7 mouse cellular contexts compared by ENCODE assay signal in genomic region chr6:43665677-43666546, GRCm38 (mm10). TPM values are rescaled to one million over a fixed set of nuclear protein-coding genes. Genes with fewer than 3 reads are reported as not detected.
DNase-seq lines count a peak whose midpoint lies in the region; ATAC-seq lines count a peak whose summit lies in the region.

Gene Tpk1 (minus strand): TSS chr6:43666278.

- intact Hi-C loops in gastrocnemius, postnatal 36 days (cut with DNase I): no loop called here
- intact Hi-C loops in left cerebral cortex, postnatal 25 days (cut with DNase I): loop anchor here (1.0 to 5.0 kb wide), 3 partner anchors 24 to 269 kb away; no protein-coding TSS in a partner anchor

- peak; percentile 98 for ATAC-seq in intestine, embryonic 15.5 days

- DNase-seq in adrenal gland, adult 2 months: peak; percentile 96
- peak; percentile 92 for DNase-seq in embryo, embryonic 11.5 days (ENCODE audit: low read depth, low spot score)
- DNase-seq in gastrocnemius, postnatal 36 days: peak; percentile 84 to 87
- DNase-seq in left cerebral cortex, postnatal 25 days (ENCODE audit: low spot score in 2 of 2): peak; percentile 93 to 95
- DNase-seq in midbrain, embryonic 10.5 days (ENCODE audit: low spot score): peak; percentile 93
- peak; percentile 94 for DNase-seq in right cerebral cortex, postnatal 4 days

- peak within 1 kb of the TSS; percentile 61 for H3K4me3 ChIP-seq in intestine, embryonic 15.5 days (replicated peaks)
- H3K4me3 ChIP-seq in midbrain, embryonic 10.5 days: peak within 1 kb of the TSS; percentile 68

- H3K4me1 ChIP-seq in intestine, embryonic 15.5 days (replicated peaks): no peaks in the 10 kb centered on the region
- peaks cover 12% of the 10 kb centered on the region; the same call in 1 of the 2 replicates for H3K4me1 ChIP-seq in midbrain, embryonic 10.5 days

- no peaks in the 10 kb centered on the region for H3K27me3 ChIP-seq in intestine, embryonic 15.5 days (replicated peaks)
- no peaks in the 10 kb centered on the region for H3K27me3 ChIP-seq in midbrain, embryonic 10.5 days (ENCODE audit: low read depth, poor library complexity, severe bottlenecking)

- peak within 1 kb of the TSS; percentile 58 for H3K4me2 ChIP-seq in intestine, embryonic 15.5 days (replicated peaks)

- H3K9me3 ChIP-seq in intestine, embryonic 15.5 days: no peaks in the 10 kb centered on the region
- no peaks in the 10 kb centered on the region for H3K9me3 ChIP-seq in midbrain, embryonic 10.5 days (replicated peaks)

- under 1% methylated on average over 60 of the region's 63 CpGs for WGBS in intestine, embryonic 15.5 days
- WGBS in midbrain, embryonic 10.5 days: under 1% methylated on average over 62 of the region's 63 CpGs

- no peaks in the 10 kb centered on the region for H3K36me3 ChIP-seq in intestine, embryonic 15.5 days
- no peaks in the 10 kb centered on the region for H3K36me3 ChIP-seq in midbrain, embryonic 10.5 days

- H3K9ac ChIP-seq in intestine, embryonic 15.5 days: peak within 1 kb of the TSS; percentile 68

- peak within 1 kb of the TSS; percentile 94 for H3K27ac ChIP-seq in intestine, embryonic 15.5 days
- H3K27ac ChIP-seq in midbrain, embryonic 10.5 days (replicated peaks): peak within 1 kb of the TSS; percentile 95

RNA-seq across cellular contexts. Expression of gene Tpk1, which starts in this region (rescaled TPM):
- total RNA-seq in adrenal gland, adult 2 months (2021): 10 to 100 TPM in 1 of 2 experiments, 1 to 10 TPM in 1; 8.4 to 23.1 TPM
- polyA plus RNA-seq in adrenal gland, adult 2 months (2012; rRNA removed): 2.3 TPM in 2 replicates
- total RNA-seq in gastrocnemius, postnatal 36 days (2021): 1 to 10 TPM; 1.8 to 2.0 TPM
- polyA plus RNA-seq in intestine, embryonic 15.5 days (2015; fragmentation: Nextera tagmentation; extraction: Ambion mirVana): 18.9 and 20.6 TPM in 2 replicates
- total RNA-seq in left cerebral cortex, postnatal 25 days (2021): 1 to 10 TPM; 3.1 to 4.2 TPM
- 4.6 and 4.7 TPM in 2 replicates for polyA plus RNA-seq in midbrain, embryonic 10.5 days (2016; fragmentation: Nextera tagmentation; extraction: Ambion mirVana)

Comparison
In these comparisons a context has a peak if more than half of its experiments do, and no peak if none do; other contexts are left out.
1. Peak in every context shown above with its lines: DNase-seq, ATAC-seq, H3K4me3 ChIP-seq and H3K27ac ChIP-seq.